Mouse (Mus musculus) myocyte (in vitro differentiated cells): ENCODE data around the gene 4930523C07Rik. TPM values are rescaled to one million over a fixed set of nuclear protein-coding genes. Genes with fewer than 3 reads are reported as not detected.

Source experiments
- H3K27me3 ChIP-seq: one replicate; pipeline ENCODE4 v1.6.1; 2011; ENCODE audit not compliant: control insufficient read depth, insufficient read depth, insufficient read length
- H3K36me3 ChIP-seq: one replicate; pipeline ENCODE4 v1.6.1; 2011; ENCODE audit not compliant: control insufficient read depth, insufficient read depth
- H3K4me2 ChIP-seq: one replicate; pipeline ENCODE4 v1.6.1; 2011; ENCODE audit warnings: low read depth, control low read depth
- H3K4me3 ChIP-seq: one replicate; pipeline ENCODE4 v1.5.1; 2011; ENCODE audit warnings: mild to moderate bottlenecking, control low read depth, moderate library complexity
- H3K79me2 ChIP-seq: one replicate; pipeline ENCODE4 v1.6.1; 2011; ENCODE audit not compliant: control insufficient read depth, insufficient read depth
- H3ac ChIP-seq: one replicate; pipeline ENCODE4 v1.6.1; 2011; ENCODE audit not compliant: control insufficient read depth, insufficient read length
- CEBPB ChIP-seq: IDR thresholded peaks from 2 replicates; pipeline ENCODE4 v1.6.1; 2011; ENCODE audit warnings: mild to moderate bottlenecking, moderate library complexity; ENCODE audit not compliant: poor library complexity, insufficient read depth, severe bottlenecking
- E2F4 ChIP-seq: IDR thresholded peaks from one replicate; pipeline ENCODE4 v1.6.1; 2011; ENCODE audit warnings: mild to moderate bottlenecking, control low read depth, moderate library complexity; ENCODE audit not compliant: insufficient read depth
- MAX ChIP-seq: IDR thresholded peaks from one replicate; pipeline ENCODE4 v1.6.1; 2011; ENCODE audit warnings: low read depth, mild to moderate bottlenecking, control low read depth
- MYOD1 ChIP-seq, 3 experiments: IDR thresholded peaks; one replicate each; pipeline ENCODE4 v1.6.1; 2011; ENCODE audit warnings: control low read depth in 2 of 3, low read depth in 2 of 3, mild to moderate bottlenecking in 2 of 3, moderate library complexity in 1 of 3; ENCODE audit not compliant: insufficient read length in 2 of 3, control insufficient read depth in 1 of 3
- MYOG ChIP-seq, 3 experiments: IDR thresholded peaks; one replicate each; pipeline ENCODE4 v1.6.1; 2011; ENCODE audit warnings: control low read depth in 2 of 3, low read depth in 2 of 3, mild to moderate bottlenecking in 2 of 3; ENCODE audit not compliant: insufficient read length in 2 of 3, control insufficient read depth in 1 of 3, insufficient read depth in 1 of 3
- POLR2A ChIP-seq: IDR thresholded peaks from one replicate; pipeline ENCODE4 v1.6.1; 2011; ENCODE audit warnings: low read depth, mild to moderate bottlenecking, control low read depth, moderate library complexity; ENCODE audit not compliant: insufficient read length
- POLR2AphosphoS2 ChIP-seq: IDR thresholded peaks from one replicate; pipeline ENCODE4 v1.6.1; 2011; ENCODE audit warnings: low read depth, control low read depth; ENCODE audit not compliant: insufficient read length
- REST ChIP-seq: IDR thresholded peaks from one replicate; pipeline ENCODE4 v1.6.1; 2011; ENCODE audit warnings: mild to moderate bottlenecking, control low read depth, moderate library complexity; ENCODE audit not compliant: insufficient read depth, insufficient read length
- SRF ChIP-seq: IDR thresholded peaks from one replicate; pipeline ENCODE4 v1.6.1; 2011; ENCODE audit warnings: low read depth; ENCODE audit not compliant: control insufficient read depth, insufficient read length
- TCF12 ChIP-seq: IDR thresholded peaks from one replicate; pipeline ENCODE4 v1.6.1; 2011; ENCODE audit warnings: mild to moderate bottlenecking, control low read depth; ENCODE audit not compliant: poor library complexity, insufficient read depth, severe bottlenecking
- TCF3 ChIP-seq: IDR thresholded peaks from one replicate; pipeline ENCODE4 v1.6.1; 2011; ENCODE audit warnings: low read depth, control low read depth; ENCODE audit not compliant: insufficient read length
- USF1 ChIP-seq: IDR thresholded peaks from one replicate; pipeline ENCODE4 v1.6.1; 2011; ENCODE audit warnings: low read depth, mild to moderate bottlenecking, control low read depth, moderate library complexity
- polyA plus RNA-seq: library from polyadenylated mRNA; unstranded; fragments of >200 nt; fragmentation: generic; extraction: Trizol; gene quantifications from one replicate; pipeline ENCODE4 v1.2.1, GENCODE M21; 2012; ENCODE audit warnings: missing spikeins

Gene 4930523C07Rik
- polyA plus RNA-seq, 1 experiment, result 2.8 TPM

DNA sequence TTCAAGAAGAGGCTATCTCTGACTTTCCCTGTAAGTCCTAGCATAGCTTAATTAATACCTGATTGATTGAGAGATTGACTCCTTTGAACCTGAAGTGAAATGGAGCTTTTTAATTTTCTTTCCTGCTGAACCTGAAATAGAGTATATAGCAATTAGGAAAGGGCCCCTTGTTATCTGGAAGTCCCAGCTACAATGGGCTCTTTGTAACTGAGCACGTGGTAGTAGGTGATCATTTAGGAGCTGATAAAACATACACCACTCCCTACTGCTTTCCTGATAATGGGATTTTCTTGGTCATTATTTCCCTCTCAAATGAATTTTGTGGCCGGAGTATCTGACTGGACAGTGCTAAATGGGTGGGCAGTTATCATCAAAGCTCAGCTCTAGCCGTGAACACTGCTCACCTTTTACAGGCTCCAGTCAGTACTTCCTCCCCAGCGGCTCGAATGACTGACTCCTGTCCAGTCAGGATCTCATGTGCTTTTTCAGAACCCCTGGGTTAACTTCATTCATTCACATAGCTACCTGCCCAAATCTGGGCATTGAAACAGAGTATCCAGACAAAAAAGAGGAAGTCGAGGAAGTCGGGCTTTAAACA is 20.5 kb downstream of the 4930523C07Rik start:
- H3K4me2 ChIP-seq, result no peak overlapping the region
- H3K36me3 ChIP-seq, result no peaks in the 10 kb centered on the region
- H3K27me3 ChIP-seq, result no peaks in the 10 kb centered on the region
- no peaks in the 10 kb centered on the region for H3K79me2 ChIP-seq
- H3K4me3 ChIP-seq, result no peak overlapping the region
- H3ac ChIP-seq, result no peak overlapping the region
- TF ChIP-seq CEBPB, result no peak
- no peak for TF ChIP-seq TCF3

DNA sequence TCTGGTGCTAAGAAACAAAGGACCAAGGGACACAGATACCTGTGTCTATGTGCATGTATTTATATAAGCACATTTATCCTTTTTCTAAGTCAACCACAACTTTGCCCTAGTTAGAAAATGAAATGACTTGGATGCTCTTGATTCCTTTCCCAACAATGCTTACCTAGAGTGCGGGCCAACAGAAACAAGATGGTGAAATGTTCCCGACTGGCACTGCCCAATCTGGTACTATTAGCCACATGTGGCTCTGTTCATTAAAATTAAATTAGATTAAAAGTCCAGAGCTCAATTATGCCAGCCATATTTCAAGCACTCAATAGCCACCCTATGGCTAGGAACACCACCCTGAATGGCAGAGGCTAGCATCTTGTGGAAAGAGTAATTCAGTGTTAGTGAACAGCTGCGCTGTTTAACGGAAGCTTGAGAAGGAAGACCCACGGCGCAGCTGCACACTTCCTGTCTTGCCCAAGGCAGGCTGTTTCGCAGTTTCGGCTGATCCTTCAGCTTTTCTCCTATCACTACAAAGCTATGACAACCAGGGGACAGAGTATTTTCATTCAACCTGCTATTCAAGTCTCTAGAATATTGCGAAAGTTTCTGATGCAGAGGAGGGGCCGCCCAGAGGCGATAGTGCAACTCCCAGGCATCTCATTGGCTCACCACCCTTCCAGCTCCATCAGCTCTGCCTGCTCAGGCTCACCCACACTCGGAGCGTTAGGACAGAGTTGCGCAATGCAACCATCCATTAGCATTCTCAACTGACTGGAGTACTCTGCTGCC is 34.9 kb downstream of the 4930523C07Rik start:
- TF ChIP-seq CEBPB (peak; percentile 71), POLR2A (no peak), MAX (no peak)
- Histone ChIP-seq H3K79me2 (no peaks in the 10 kb centered on the region), H3K4me3 (no peak overlapping the region), H3K4me2 (no peak overlapping the region), H3K27me3 (no peaks in the 10 kb centered on the region), H3ac (no peak overlapping the region), H3K36me3 (no peaks in the 10 kb centered on the region)

DNA sequence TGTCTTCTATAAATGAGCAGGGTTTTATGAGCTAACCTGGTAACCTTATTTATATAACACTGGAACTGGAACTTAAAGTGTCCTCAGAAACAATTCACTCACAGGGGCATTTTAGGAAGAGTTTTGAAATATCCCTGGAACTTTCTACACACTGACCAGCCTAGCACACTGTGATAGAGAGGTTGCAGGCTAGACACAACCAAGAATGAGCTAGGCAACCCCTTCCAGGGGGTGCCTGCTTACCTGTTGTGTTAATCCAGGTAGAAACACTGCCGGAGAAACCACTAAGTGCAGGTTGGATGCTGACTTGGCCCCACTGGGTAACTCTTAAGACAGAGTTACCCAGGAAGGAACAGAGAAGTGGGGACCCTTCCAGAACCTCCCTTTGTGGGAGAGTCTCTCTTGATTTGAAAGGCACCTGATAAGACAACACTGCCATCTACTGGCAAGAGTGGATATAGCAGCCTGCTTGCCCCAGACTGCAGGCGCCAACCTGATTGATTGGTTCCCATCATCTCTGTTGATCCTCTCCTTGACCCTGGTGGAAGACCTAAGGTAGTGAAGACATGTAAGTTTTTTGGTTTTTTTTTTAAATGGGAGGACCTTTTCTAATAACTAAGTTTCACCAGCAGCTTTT is 36.7 kb downstream of the 4930523C07Rik start:
- H3K4me3 ChIP-seq, result no peak overlapping the region
- TF ChIP-seq E2F4, result no peak
- TF ChIP-seq POLR2AphosphoS2, result no peak
- TF ChIP-seq TCF12, result no peak
- no peak for TF ChIP-seq MAX
- TF ChIP-seq USF1, result no peak
- no peak for TF ChIP-seq POLR2A
- TF ChIP-seq MYOD1 (IDR thresholded peaks at IDR 0.05; ENCODE audit: control insufficient read depth in 1 of 3, insufficient read length in 2 of 3, low read depth in 2 of 3), result no peak
- no peak for TF ChIP-seq TCF3
- TF ChIP-seq SRF, result no peak
- TF ChIP-seq REST, result no peak
- TF ChIP-seq CEBPB, result no peak
- no peak for TF ChIP-seq MYOG (IDR thresholded peaks at IDR 0.05; ENCODE audit: control insufficient read depth in 1 of 3, insufficient read depth in 1 of 3, insufficient read length in 2 of 3, low read depth in 2 of 3)
- no peak overlapping the region for H3ac ChIP-seq
- H3K27me3 ChIP-seq, result no peaks in the 10 kb centered on the region
- H3K4me2 ChIP-seq, result no peak overlapping the region
- no peaks in the 10 kb centered on the region for H3K79me2 ChIP-seq
- no peaks in the 10 kb centered on the region for H3K36me3 ChIP-seq

DNA sequence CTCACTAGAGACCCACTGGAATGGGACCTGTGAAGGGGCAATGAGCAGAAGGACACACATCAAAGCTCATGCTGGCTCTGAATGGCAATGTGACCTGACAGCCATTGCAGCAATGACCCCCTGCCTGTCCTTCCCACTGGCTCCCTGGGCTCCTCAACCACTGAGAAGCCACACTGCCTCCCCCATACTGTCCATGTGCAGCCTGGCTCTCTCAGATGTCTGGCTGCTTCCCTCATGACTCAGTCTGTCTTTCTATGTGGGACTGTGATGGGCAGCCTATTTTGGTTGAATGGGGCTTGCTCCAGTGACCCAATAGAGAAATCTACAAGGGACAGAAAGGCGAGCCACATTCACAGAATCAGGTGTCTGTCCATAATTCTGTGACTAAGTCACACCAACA is 38.5 kb downstream of the 4930523C07Rik start:
- Histone ChIP-seq H3K79me2 (no peaks in the 10 kb centered on the region), H3K4me2 (no peak overlapping the region), H3K36me3 (no peaks in the 10 kb centered on the region), H3ac (no peak overlapping the region), H3K4me3 (no peak overlapping the region), H3K27me3 (no peaks in the 10 kb centered on the region)
- TF ChIP-seq POLR2AphosphoS2 (no peak), CEBPB (no peak), MYOD1 (IDR thresholded peaks at IDR 0.05; ENCODE audit: control insufficient read depth in 1 of 3, insufficient read length in 2 of 3, low read depth in 2 of 3) (no peak), USF1 (no peak), E2F4 (no peak), MAX (no peak), TCF3 (no peak)

- no peaks in the 10 kb centered on the region for H3K79me2 ChIP-seq
- H3K4me3 ChIP-seq, result no peak overlapping the region
- no peak overlapping the region for H3ac ChIP-seq
- no peaks in the 10 kb centered on the region for H3K36me3 ChIP-seq
- no peak overlapping the region for H3K4me2 ChIP-seq
- H3K27me3 ChIP-seq, result no peaks in the 10 kb centered on the region
- TF ChIP-seq SRF (no peak), MYOD1 (IDR thresholded peaks at IDR 0.05; ENCODE audit: control insufficient read depth in 1 of 3, insufficient read length in 2 of 3, low read depth in 2 of 3) (no peak), POLR2AphosphoS2 (no peak), POLR2A (no peak), CEBPB (no peak), USF1 (no peak), MAX (no peak), MYOG (IDR thresholded peaks at IDR 0.05; ENCODE audit: control insufficient read depth in 1 of 3, insufficient read depth in 1 of 3, insufficient read length in 2 of 3, low read depth in 2 of 3) (no peak), TCF3 (no peak), TCF12 (no peak), E2F4 (no peak), REST (no peak)
These were observed 40.1 kb downstream of the 4930523C07Rik start for GRCm38 (mm10) chr1:160084239-160084638.
